Mouse (Mus musculus) cerebellum, adult (tissue): ENCODE data around the gene Pinlyp.
"Not testable (repeated sequence)": the region's sequence is repeated elsewhere in the genome, so short reads cannot be mapped to it uniquely, and the experiment has no call there.

ENCODE experiments used
- ATAC-seq: cut with Nextera tagmentation; 2 replicates; pipeline ENCODE4 v1.9.2; 2017; ENCODE audit warnings: mild to moderate bottlenecking, moderate library complexity, mixed read lengths; ENCODE audit not compliant: insufficient number of reproducible peaks, low FRiP score, low TSS enrichment

Gene Pinlyp

DNA sequence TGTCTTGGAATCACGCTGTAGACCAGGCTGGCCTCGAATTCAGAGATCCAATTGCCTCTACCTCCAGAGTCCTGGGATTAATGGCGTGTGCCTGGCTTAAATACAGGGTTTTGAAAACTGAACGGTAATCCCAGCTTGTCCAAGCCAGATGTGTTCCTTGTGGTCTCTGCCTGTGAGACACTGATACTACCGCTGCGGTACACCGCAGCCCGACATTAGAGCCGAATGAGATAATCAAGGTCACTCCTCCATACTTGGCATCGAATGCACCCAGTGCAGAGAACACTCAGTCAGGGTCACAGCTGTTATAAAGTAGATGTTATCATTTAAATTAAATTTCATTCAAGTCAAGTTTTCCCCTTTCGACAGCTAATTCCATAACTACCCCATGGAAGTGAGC is 17.1 kb downstream of the Pinlyp start:
- ATAC-seq: no peak

GRCm38 (mm10) chr7:24525686-24526420 is 20.1 kb downstream of the Pinlyp start:
- no peak for ATAC-seq

DNA sequence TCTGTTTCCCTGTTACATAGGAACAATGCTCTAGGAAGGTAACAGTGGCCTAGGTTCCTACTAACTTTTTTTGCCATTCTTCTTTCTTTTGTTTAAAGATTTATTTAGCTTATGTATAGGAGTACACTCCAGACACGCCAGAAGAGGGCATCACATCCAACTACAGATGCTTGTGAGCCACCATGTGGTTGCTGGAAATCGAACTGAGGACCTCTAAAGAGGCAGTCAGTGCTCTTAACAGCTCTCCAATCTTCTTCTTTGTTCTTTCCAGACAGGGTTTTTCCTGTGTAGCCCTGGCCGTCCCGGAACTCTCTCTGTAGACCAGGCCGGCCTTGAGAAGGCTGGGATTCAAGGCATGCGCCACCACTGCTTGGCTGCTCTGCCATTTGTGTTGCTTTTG is 20.9 kb downstream of the Pinlyp start:
- no peak for ATAC-seq

GRCm38 (mm10) chr7:24523723-24524122 is 22.2 kb downstream of the Pinlyp start:
- ATAC-seq: no peak

DNA sequence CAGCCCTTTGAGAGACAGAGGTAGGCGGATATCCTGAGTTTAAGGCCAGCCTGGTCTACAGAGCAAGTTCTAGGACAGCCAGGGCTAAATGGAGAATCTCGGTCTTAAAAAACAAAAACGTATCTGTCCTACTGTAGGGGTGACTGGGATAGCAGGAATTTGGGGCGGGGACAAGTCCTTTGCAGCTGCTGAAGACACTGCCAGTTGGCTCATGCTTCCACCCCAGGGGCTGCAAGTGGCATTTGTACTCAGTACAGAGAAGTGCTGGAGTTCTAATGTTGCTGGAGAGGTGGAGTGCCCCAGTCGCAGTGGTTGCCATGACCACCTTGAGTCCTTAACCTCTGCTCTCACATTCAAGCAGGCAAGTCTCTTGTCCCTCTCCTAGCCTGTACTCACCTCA is 23.1 kb downstream of the Pinlyp start:
- no peak for ATAC-seq

GRCm38 (mm10) chr7:24520054-24520453 is 25.9 kb downstream of the Pinlyp start:
- ATAC-seq: not testable (repeated sequence)

- ATAC-seq: no peak
These were observed 26.8 kb downstream of the Pinlyp start for GRCm38 (mm10) chr7:24519130-24519529.

GRCm38 (mm10) chr7:24517654-24518053 is 28.3 kb downstream of the Pinlyp start:
- no peak for ATAC-seq

DNA sequence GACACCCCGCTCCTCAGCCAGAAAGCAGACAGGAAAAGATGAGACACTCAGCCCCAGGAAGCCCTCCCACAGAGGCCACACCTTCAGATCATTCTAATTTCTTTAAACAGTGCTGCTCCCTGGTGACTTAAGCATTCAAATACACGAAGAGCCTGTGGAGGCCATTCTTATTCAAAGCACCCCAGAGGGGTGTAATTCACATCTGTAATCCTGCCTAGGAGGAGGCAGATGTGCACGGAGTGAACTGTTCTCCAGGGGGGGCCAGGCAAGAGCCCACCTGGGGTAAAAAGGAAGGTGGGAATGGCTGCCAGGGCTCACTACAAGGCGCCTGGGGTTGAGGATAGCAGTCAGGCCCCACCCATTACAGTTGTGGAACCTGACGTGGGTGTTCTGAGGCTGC is 28.8 kb downstream of the Pinlyp start:
- ATAC-seq: no peak

GRCm38 (mm10) chr7:24516319-24516718 is 29.6 kb downstream of the Pinlyp start:
- ATAC-seq: not testable (repeated sequence)

- no peak for ATAC-seq
These were observed 33.6 kb downstream of the Pinlyp start, which contains the start of gene AC161166.1 for GRCm38 (mm10) chr7:24512355-24512754. AC161166.1 (minus strand) TSS chr7:24512455.

- no peak for ATAC-seq
These were observed 38.2 kb downstream of the Pinlyp start for GRCm38 (mm10) chr7:24507726-24508114.

GRCm38 (mm10) chr7:24506838-24507725 is 38.8 kb downstream of the Pinlyp start, which contains the start of gene Zfp428:
Zfp428 (plus strand) TSS chr7:24507006.
- ATAC-seq: peak; percentile 73

DNA sequence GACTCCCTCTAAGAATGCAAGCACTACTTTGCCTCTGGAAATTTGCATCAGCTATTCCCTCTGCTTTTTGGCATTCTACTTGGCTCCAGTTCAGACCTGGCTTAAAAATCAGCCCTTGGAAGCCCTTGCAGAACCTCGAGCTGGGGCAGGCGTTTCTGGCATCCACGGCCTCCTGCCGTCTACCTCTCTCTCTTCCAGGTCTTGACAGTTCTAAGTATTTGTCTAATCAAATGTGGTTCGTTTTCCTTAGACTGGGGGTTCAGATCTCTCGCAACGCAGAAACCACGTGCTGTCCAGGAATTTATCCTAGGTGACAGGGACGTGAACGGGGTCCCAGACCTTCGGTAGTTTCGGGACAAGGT is 39.5 kb downstream of the Pinlyp start:
- ATAC-seq: peak; percentile 29; the same call in 1 of the 2 replicates

GRCm38 (mm10) chr7:24506065-24506459 is 39.9 kb downstream of the Pinlyp start:
- ATAC-seq: no peak

- ATAC-seq: no peak
These were observed 40.4 kb downstream of the Pinlyp start for GRCm38 (mm10) chr7:24505447-24506064.

DNA sequence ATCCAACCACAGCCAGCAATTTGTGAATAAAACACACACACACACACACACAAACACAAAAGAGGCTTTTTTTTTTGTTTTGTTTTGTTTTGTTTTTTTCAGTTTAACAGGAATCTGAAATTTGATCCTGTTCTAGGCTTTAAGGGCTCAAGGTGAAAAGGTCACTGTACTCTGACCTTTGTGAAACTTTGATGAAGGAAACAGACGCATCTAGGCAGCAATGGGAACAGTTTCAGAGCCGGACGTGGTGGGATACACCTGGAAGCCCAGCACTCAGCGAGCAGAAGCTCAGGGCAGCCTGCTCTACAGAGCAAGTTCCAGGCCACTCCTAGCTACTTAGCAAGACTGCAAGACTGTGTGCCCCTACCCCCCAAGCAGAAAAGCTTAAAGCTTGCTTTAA is 41.0 kb downstream of the Pinlyp start:
- no peak for ATAC-seq

GRCm38 (mm10) chr7:24504004-24504403 is 41.9 kb downstream of the Pinlyp start:
- no peak for ATAC-seq

DNA sequence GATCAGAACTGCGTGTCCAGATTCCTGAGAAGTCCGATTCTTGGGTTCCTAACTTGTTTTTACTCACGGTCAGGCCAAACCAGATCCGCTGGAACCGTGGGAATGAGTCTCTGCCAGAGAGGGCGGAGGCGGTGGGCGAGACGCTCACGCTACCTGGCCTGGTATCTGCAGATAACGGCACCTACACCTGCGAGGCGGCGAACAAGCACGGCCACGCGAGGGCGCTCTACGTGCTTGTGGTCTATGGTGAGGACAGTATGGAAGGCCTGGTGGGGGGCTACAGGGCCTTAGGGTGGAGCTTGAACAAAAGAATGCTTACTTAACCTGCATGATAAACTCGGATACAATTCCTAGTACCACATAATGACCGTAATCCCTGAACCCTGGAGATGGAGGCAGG is 44.4 kb downstream of the Pinlyp start:
- ATAC-seq: no peak

- no peak for ATAC-seq
These were observed 45.0 kb downstream of the Pinlyp start for GRCm38 (mm10) chr7:24500929-24501328.
